Mouse (Mus musculus): ENCODE measurements around the gene Tmprss9. TPM values are rescaled to one million over a fixed set of nuclear protein-coding genes. Genes with fewer than 3 reads are reported as not detected.

The Tmprss9 gene
- total RNA-seq, 2 experiments from 2014 or later: not detected

Other genes with a start within 250 kb of the Tmprss9 start
- gene Csnk1g2, start 249.0 kb upstream of the Tmprss9 start, total RNA-seq (2014; fragmentation: Nextera tagmentation): 47.7 and 65.2 TPM in 2 replicates
- gene Csnk1g2, start 249.0 kb upstream of the Tmprss9 start, total RNA-seq (2017): 112 and 127 TPM in 2 replicates
- 26.1 and 34.6 TPM in 2 replicates for gene Btbd2, start 214.8 kb upstream of the Tmprss9 start, total RNA-seq (2014; fragmentation: Nextera tagmentation)
- gene Btbd2, start 214.8 kb upstream of the Tmprss9 start, total RNA-seq (2017): 13.3 and 34.8 TPM in 2 replicates
- gene Mknk2, start 193.7 kb upstream of the Tmprss9 start, total RNA-seq (2014; fragmentation: Nextera tagmentation): 49.2 and 63.3 TPM in 2 replicates
- gene Mknk2, start 193.7 kb upstream of the Tmprss9 start, total RNA-seq (2017): 37.7 and 58.0 TPM in 2 replicates
- 34.1 and 37.2 TPM in 2 replicates for gene Mob3a, start 169.9 kb upstream of the Tmprss9 start, total RNA-seq (2014; fragmentation: Nextera tagmentation)
- 34.2 and 59.8 TPM in 2 replicates for gene Mob3a, start 169.9 kb upstream of the Tmprss9 start, total RNA-seq (2017)
- gene Izumo4, start 169.7 kb upstream of the Tmprss9 start, total RNA-seq (2014; fragmentation: Nextera tagmentation): 9.0 and 17.3 TPM in 2 replicates
- gene Izumo4, start 169.7 kb upstream of the Tmprss9 start, total RNA-seq (2017): 7.1 and 7.8 TPM in 2 replicates
- gene Ap3d1, start 129.6 kb upstream of the Tmprss9 start, total RNA-seq (2014; fragmentation: Nextera tagmentation): 43.2 and 47.8 TPM in 2 replicates
- gene Ap3d1, start 129.6 kb upstream of the Tmprss9 start, total RNA-seq (2017): 34.5 and 42.2 TPM in 2 replicates
- 41.6 and 52.6 TPM in 2 replicates for gene Dot1l, start 116.6 kb upstream of the Tmprss9 start, total RNA-seq (2014; fragmentation: Nextera tagmentation)
- gene Dot1l, start 116.6 kb upstream of the Tmprss9 start, total RNA-seq (2017): 9.7 and 13.4 TPM in 2 replicates
- gene Sf3a2, start 73.7 kb upstream of the Tmprss9 start, total RNA-seq (2014; fragmentation: Nextera tagmentation): 88.0 and 106 TPM in 2 replicates
- 13.8 and 18.3 TPM in 2 replicates for gene Sf3a2, start 73.7 kb upstream of the Tmprss9 start, total RNA-seq (2017)
- 99.1 and 108 TPM in 2 replicates for gene Plekhj1, start 73.2 kb upstream of the Tmprss9 start, total RNA-seq (2014; fragmentation: Nextera tagmentation)
- gene Plekhj1, start 73.2 kb upstream of the Tmprss9 start, total RNA-seq (2017): 33.0 and 33.7 TPM in 2 replicates
- not detected in 2 replicates for gene Amh, start 66.6 kb upstream of the Tmprss9 start, total RNA-seq (2014; fragmentation: Nextera tagmentation)
- 0.15 TPM in 1 of 2 replicates, not detected in the other for gene Amh, start 66.6 kb upstream of the Tmprss9 start, total RNA-seq (2017)
- gene Jsrp1, start 58.4 kb upstream of the Tmprss9 start, total RNA-seq (2014; fragmentation: Nextera tagmentation): not detected in 2 replicates
- gene Jsrp1, start 58.4 kb upstream of the Tmprss9 start, total RNA-seq (2017): not detected in 2 replicates
- gene Oaz1, start 45.2 kb upstream of the Tmprss9 start, total RNA-seq (2014; fragmentation: Nextera tagmentation): 1,332 and 1,363 TPM in 2 replicates
- gene Oaz1, start 45.2 kb upstream of the Tmprss9 start, total RNA-seq (2017): 324 and 374 TPM in 2 replicates
- gene Lingo3, start 27.8 kb upstream of the Tmprss9 start, total RNA-seq (2014; fragmentation: Nextera tagmentation): 0.21 TPM in 1 of 2 replicates, not detected in the other
- 0.15 TPM in 1 of 2 replicates, not detected in the other for gene Lingo3, start 27.8 kb upstream of the Tmprss9 start, total RNA-seq (2017)
- 207 and 210 TPM in 2 replicates for gene Lsm7, start 16.6 kb upstream of the Tmprss9 start, total RNA-seq (2014; fragmentation: Nextera tagmentation)
- 378 and 439 TPM in 2 replicates for gene Lsm7, start 16.6 kb upstream of the Tmprss9 start, total RNA-seq (2017)
- gene Sppl2b, start 16.6 kb upstream of the Tmprss9 start, total RNA-seq (2014; fragmentation: Nextera tagmentation): 15.2 and 20.9 TPM in 2 replicates
- gene Sppl2b, start 16.6 kb upstream of the Tmprss9 start, total RNA-seq (2017): 12.2 and 14.1 TPM in 2 replicates
- gene Timm13, start 29.1 kb downstream of the Tmprss9 start, total RNA-seq (2014; fragmentation: Nextera tagmentation): 145 and 158 TPM in 2 replicates
- 38.2 and 50.4 TPM in 2 replicates for gene Timm13, start 29.1 kb downstream of the Tmprss9 start, total RNA-seq (2017)
- gene Lmnb2, start 46.4 kb downstream of the Tmprss9 start, total RNA-seq (2014; fragmentation: Nextera tagmentation): 24.9 and 35.1 TPM in 2 replicates
- gene Lmnb2, start 46.4 kb downstream of the Tmprss9 start, total RNA-seq (2017): 56.2 and 62.8 TPM in 2 replicates
- 20.1 and 21.5 TPM in 2 replicates for gene Gadd45b, start 58.2 kb downstream of the Tmprss9 start, total RNA-seq (2014; fragmentation: Nextera tagmentation)
- gene Gadd45b, start 58.2 kb downstream of the Tmprss9 start, total RNA-seq (2017): 25.6 and 27.6 TPM in 2 replicates
- 0.30 and 1.5 TPM in 2 replicates for gene Gng7, start 143.1 kb downstream of the Tmprss9 start, total RNA-seq (2014; fragmentation: Nextera tagmentation)
- gene Gng7, start 143.1 kb downstream of the Tmprss9 start, total RNA-seq (2017): 0.09 and 0.46 TPM in 2 replicates
- gene Diras1, start 153.8 kb downstream of the Tmprss9 start, total RNA-seq (2014; fragmentation: Nextera tagmentation): not detected in 2 replicates
- not detected in 2 replicates for gene Diras1, start 153.8 kb downstream of the Tmprss9 start, total RNA-seq (2017)
- gene Slc39a3, start 165.6 kb downstream of the Tmprss9 start, total RNA-seq (2014; fragmentation: Nextera tagmentation): 3.1 and 5.9 TPM in 2 replicates
- gene Slc39a3, start 165.6 kb downstream of the Tmprss9 start, total RNA-seq (2017): 4.3 and 5.3 TPM in 2 replicates
- gene Sgta, start 188.3 kb downstream of the Tmprss9 start, total RNA-seq (2014; fragmentation: Nextera tagmentation): 33.8 and 47.9 TPM in 2 replicates
- 37.5 and 41.7 TPM in 2 replicates for gene Sgta, start 188.3 kb downstream of the Tmprss9 start, total RNA-seq (2017)
- 23.3 and 24.4 TPM in 2 replicates for gene Thop1, start 198.2 kb downstream of the Tmprss9 start, total RNA-seq (2014; fragmentation: Nextera tagmentation)
- 24.7 and 26.3 TPM in 2 replicates for gene Thop1, start 198.2 kb downstream of the Tmprss9 start, total RNA-seq (2017)
- gene Creb3l3, start 227.0 kb downstream of the Tmprss9 start, total RNA-seq (2014; fragmentation: Nextera tagmentation): 0.43 TPM in 1 of 2 replicates, not detected in the other
- gene Creb3l3, start 227.0 kb downstream of the Tmprss9 start, total RNA-seq (2017): 0.86 and 1.3 TPM in 2 replicates
- 35.0 and 72.7 TPM in 2 replicates for gene Map2k2, start 234.1 kb downstream of the Tmprss9 start, total RNA-seq (2014; fragmentation: Nextera tagmentation)
- 46.7 and 50.8 TPM in 2 replicates for gene Map2k2, start 234.1 kb downstream of the Tmprss9 start, total RNA-seq (2017)

All from granulocyte monocyte progenitor cell, adult 5-6 weeks (primary cell).